Mouse (Mus musculus) stomach, embryonic 15.5 days (tissue): Measurements from ENCODE around the gene Sympk. TPM values are rescaled to one million over a fixed set of nuclear protein-coding genes. Genes with fewer than 3 reads are reported as not detected.
A peak's percentile ranks its signal among the peaks of the same experiment; 100 is the strongest.

Experiments
- ATAC-seq: fragments of 200-750 bp; cut with Nextera tagmentation; 2 replicates; pipeline ENCODE4 v1.8.0; 2017; ENCODE audit warnings: low read depth, moderate number of reproducible peaks, moderate TSS enrichment; ENCODE audit not compliant: insufficient read depth, low FRiP score
- H3K27ac ChIP-seq: fragments of 300-500 bp; sonication (generic); 2 replicates; pipeline ENCODE4 v1.5.1; 2015; ENCODE audit warnings: mild to moderate bottlenecking, inconsistent platforms
- H3K27me3 ChIP-seq: fragments of 300-500 bp; sonication (generic); replicated peaks from 2 replicates; pipeline ENCODE4 v1.6.1; 2015; ENCODE audit warnings: inconsistent platforms
- H3K36me3 ChIP-seq: fragments of 300-500 bp; sonication (generic); 2 replicates; pipeline ENCODE4 v1.6.1; 2015; ENCODE audit warnings: inconsistent platforms
- H3K4me1 ChIP-seq: fragments of 300-500 bp; sonication (generic); 2 replicates; pipeline ENCODE4 v1.6.1; 2015; ENCODE audit warnings: inconsistent platforms
- H3K4me2 ChIP-seq: fragments of 300-500 bp; sonication (generic); 2 replicates; pipeline ENCODE4 v1.6.1; 2015; ENCODE audit warnings: mild to moderate bottlenecking, inconsistent platforms
- H3K4me3 ChIP-seq: fragments of 300-500 bp; sonication (generic); replicated peaks from 2 replicates; pipeline ENCODE4 v1.5.1; 2015; ENCODE audit warnings: inconsistent platforms
- H3K9ac ChIP-seq: fragments of 300-500 bp; sonication (generic); 2 replicates; pipeline ENCODE4 v1.6.1; 2015; ENCODE audit warnings: inconsistent platforms
- H3K9me3 ChIP-seq: fragments of 300-500 bp; sonication (generic); 2 replicates; pipeline ENCODE4 v1.6.1; 2016; ENCODE audit warnings: inconsistent platforms
- WGBS: fragments of 180-500 bp; shearing (Covaris S2); methylation state at CpG from one replicate; pipeline ENCODE4 v1.1.7; 2015; 5-methylcytosine and 5-hydroxymethylcytosine counted together
- polyA plus RNA-seq: library from polyadenylated mRNA; unstranded; fragments of >200 nt; fragmentation: Nextera tagmentation; extraction: Ambion mirVana; gene quantifications from 2 replicates; pipeline ENCODE4 v1.2.1, GENCODE M21; 2015

The Sympk gene
- polyA plus RNA-seq, 1 experiment from 2014 or later, result 28.1 TPM

DNA sequence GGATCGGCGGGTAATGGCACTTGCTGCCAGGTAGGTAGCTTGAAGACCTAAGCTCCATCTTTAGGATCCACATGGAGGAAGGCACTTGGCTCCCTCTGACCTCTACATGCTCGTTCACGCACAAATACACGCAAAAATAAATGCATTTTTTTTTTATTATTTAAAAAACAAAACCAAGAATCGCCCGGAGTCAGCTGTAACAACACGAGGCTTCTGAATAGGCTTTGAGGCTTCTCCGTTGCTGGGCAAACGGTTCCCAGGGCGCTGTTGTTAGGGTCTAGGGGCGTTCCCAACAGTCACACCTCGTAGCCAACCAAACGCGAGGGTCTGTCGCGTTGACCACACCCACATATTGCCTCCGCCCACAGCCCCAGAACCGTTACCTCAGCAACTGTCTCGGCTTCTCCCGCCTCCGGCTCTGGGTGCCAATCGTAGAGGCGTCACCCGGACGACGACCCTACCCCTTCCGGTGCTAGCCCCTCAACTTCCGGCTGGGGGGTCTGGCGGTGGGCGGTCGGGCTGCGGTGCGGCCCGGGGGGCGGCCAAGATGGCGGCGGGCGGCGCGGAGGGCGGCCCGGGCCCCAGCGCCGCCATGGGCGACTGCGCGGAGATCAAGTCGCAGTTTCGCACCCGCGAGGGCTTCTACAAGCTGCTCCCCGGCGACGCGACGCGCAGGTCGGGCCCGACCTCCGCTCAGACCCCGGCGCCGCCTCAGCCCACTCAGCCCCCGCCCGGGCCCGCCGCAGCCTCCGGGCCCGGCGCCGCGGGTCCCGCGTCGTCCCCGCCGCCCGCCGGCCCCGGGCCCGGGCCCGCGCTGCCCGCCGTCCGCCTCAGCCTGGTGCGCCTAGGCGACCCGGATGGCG lies 51.8 kb downstream of the Sympk start, which contains the start of gene Dmwd:
Dmwd (plus strand) TSS at position 505 of the 863 bp plus-strand sequence.
- peak within 1 kb of the TSS; percentile 93 for H3K9ac ChIP-seq
- 1% methylated on average over 83 of the region's 91 CpGs for WGBS
- no peaks in the 10 kb centered on the region for H3K9me3 ChIP-seq
- peaks cover 20% of the 10 kb centered on the region for H3K4me1 ChIP-seq
- peak within 1 kb of the TSS; percentile 80 for H3K4me2 ChIP-seq
- H3K4me3 ChIP-seq, result peak within 1 kb of the TSS; percentile 66
- H3K27ac ChIP-seq, result peak within 1 kb of the TSS; percentile 73
- peak; percentile 96 for ATAC-seq
- no peaks in the 10 kb centered on the region for H3K27me3 ChIP-seq
- H3K36me3 ChIP-seq, result peaks cover 26% of the 10 kb centered on the region

DNA sequence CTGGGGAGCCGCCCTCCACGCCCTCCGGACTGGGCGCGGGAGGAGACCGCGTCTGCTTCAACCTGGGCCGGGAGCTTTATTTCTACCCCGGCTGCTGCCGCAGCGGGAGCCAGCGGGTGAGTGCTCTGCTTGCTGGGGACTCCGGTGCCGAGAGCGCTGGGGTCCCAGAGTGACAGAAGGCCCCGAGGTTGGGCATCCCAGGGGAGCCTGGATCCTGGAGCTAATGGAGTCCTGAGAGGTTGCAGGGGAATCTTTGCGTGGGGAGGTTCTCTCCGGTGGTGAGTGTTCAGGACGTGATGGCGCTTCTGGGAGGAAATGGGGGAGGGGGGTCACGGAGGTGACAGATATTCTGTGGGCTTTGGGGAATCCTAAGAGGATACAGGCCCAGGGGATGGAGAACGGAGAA lies 52.4 kb downstream of the Sympk start:
- ATAC-seq, result 0 out of 2 replicates have a peak, but pooled peaks have one; percentile 10
- Histone ChIP-seq H3K36me3 (peaks cover 33% of the 10 kb centered on the region), H3K4me1 (peaks cover 22% of the 10 kb centered on the region), H3K4me2 (peak overlapping the region; percentile 80), H3K27me3 (no peaks in the 10 kb centered on the region), H3K9me3 (no peaks in the 10 kb centered on the region), H3K4me3 (peak overlapping the region; percentile 66), H3K27ac (peak overlapping the region; percentile 73), H3K9ac (peak overlapping the region; percentile 93)
- under 1% methylated on average over 22 of the region's 22 CpGs for WGBS

DNA sequence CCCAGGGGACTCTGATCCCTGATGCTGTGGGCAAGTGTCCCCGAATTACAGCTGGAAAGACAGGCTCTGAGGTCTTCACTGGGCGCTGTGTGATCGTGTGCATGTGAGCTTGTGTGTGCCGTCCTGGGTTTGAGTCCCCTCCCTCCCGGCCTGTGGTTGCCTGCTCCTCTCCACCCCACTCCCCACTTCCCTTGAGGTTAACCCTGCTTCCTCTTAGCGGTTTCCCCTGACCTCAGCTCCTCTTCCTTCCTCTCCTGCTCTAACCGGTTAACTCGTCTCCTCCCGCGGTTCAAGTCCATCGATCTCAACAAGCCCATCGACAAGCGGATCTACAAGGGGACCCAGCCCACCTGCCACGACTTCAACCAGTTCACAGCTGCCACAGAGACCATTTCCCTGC lies 53.6 kb downstream of the Sympk start:
- Histone ChIP-seq H3K27me3 (no peaks in the 10 kb centered on the region), H3K4me3 (peak overlapping the region; percentile 66; the same call in 1 of the 2 replicates), H3K36me3 (peaks cover 37% of the 10 kb centered on the region), H3K9me3 (no peaks in the 10 kb centered on the region), H3K27ac (no peak overlapping the region), H3K9ac (no peak overlapping the region), H3K4me2 (peak overlapping the region; percentile 80), H3K4me1 (peaks cover 34% of the 10 kb centered on the region)
- ATAC-seq, result no peak
- WGBS, result 70% methylated on average over 14 of the region's 14 CpGs

DNA sequence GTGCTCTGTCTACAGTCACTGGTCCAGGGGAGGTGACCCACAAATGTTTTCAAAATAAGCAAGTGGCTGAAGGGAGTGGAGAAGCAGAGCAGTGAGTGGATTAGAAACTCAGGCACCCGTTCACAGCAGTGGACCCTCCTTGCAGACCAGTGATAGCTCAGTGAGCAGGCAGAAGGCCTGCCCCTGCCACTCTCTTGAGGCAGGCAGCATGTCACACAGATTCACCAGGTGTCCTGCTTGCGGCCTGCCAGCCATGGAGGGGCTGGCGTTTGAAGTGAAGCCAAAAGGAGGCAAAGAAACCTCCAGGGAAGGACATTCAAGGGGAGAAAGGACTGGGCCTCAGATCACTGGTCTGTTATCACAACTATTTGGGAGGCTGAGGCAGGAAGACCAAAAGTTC lies 54.6 kb downstream of the Sympk start:
- Histone ChIP-seq H3K4me1 (peaks cover 44% of the 10 kb centered on the region), H3K4me3 (no peak overlapping the region), H3K27ac (no peak overlapping the region), H3K36me3 (peaks cover 37% of the 10 kb centered on the region), H3K9ac (no peak overlapping the region), H3K4me2 (no peak overlapping the region), H3K27me3 (no peaks in the 10 kb centered on the region), H3K9me3 (no peaks in the 10 kb centered on the region)
- no peak for ATAC-seq
- WGBS, result 81% methylated on average over 3 of the region's 3 CpGs

DNA sequence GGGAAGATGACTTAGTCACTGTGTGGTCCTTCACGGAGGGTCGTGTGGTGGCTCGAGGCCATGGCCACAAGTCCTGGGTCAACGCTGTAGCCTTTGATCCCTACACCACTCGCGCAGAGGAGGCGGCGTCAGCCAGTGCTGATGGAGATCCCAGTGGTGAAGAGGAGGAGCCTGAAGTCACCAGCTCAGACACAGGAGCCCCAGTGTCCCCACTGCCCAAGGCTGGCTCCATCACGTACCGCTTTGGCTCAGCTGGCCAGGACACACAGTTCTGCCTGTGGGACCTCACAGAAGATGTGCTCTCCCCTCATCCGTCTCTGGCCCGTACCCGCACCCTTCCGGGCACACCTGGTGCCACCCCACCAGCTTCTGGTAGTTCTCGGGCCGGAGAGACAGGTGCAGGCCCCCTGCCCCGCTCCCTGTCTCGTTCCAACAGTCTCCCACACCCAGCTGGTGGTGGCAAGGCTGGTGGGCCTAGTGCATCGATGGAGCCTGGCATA lies 56.3 kb downstream of the Sympk start:
- no peaks in the 10 kb centered on the region for H3K9me3 ChIP-seq
- peaks cover 58% of the 10 kb centered on the region for H3K4me1 ChIP-seq
- H3K27me3 ChIP-seq, result no peaks in the 10 kb centered on the region
- peaks cover 37% of the 10 kb centered on the region for H3K36me3 ChIP-seq
- no peak overlapping the region for H3K4me2 ChIP-seq
- 81% methylated on average over 19 of the region's 19 CpGs for WGBS
- H3K27ac ChIP-seq, result no peak overlapping the region
- no peak overlapping the region for H3K9ac ChIP-seq
- ATAC-seq, result no peak
- no peak overlapping the region for H3K4me3 ChIP-seq

DNA sequence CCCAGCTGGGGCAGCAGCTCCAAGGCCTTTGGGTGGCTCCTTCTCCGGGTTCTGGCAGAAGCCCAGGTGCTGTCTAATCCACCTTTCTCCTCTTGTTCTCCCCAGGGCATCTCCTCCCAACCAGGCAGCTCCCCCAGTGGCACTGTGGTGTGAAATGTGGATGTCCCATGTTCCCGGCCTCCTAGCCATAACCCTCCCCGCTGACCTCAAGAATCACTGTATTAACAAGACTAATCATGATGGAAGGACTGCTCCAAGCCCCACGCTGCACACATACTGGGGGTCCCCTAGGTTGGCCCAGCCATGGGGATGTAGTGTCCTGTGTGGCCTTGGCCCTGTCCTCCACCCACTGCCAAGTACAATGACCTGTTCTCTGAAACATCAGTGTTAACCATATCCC lies 58.0 kb downstream of the Sympk start:
- 75% methylated on average over 4 of the region's 4 CpGs for WGBS
- peaks cover 37% of the 10 kb centered on the region for H3K36me3 ChIP-seq
- H3K4me2 ChIP-seq, result no peak overlapping the region
- no peak overlapping the region for H3K9ac ChIP-seq
- 0 out of 2 replicates have a peak overlapping the region, but pooled peaks have one; percentile 42 for H3K27ac ChIP-seq
- no peaks in the 10 kb centered on the region for H3K9me3 ChIP-seq
- no peak overlapping the region for H3K4me3 ChIP-seq
- no peak for ATAC-seq
- no peaks in the 10 kb centered on the region for H3K27me3 ChIP-seq
- H3K4me1 ChIP-seq, result peaks cover 61% of the 10 kb centered on the region

DNA sequence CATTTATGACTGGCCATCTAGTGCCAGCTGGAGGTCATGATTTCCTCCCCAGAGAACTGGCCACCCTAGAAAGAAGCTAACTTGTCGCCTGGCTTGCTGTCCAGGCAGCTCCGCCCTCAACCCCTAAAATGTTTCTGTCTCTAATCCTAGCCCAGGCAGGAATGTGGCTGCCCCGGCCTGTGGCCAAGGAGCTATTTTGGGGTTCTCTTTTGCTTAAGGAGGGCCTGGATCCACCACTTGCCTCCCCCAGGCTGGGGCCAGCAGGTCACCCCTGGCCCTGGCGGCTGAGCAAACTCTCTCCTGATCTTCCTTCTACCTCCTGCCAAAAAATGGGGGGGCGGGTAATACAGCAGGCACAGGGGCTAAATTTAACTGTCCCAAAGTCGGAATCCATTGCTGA lies 58.9 kb downstream of the Sympk start:
- Histone ChIP-seq H3K27ac (peak overlapping the region; percentile 42; the same call in 1 of the 2 replicates), H3K36me3 (peaks cover 37% of the 10 kb centered on the region), H3K9ac (peak overlapping the region; percentile 5; the same call in 1 of the 2 replicates), H3K4me1 (peaks cover 52% of the 10 kb centered on the region), H3K4me2 (peak overlapping the region; percentile 53), H3K4me3 (peak overlapping the region; percentile 42; the same call in 1 of the 2 replicates), H3K27me3 (no peaks in the 10 kb centered on the region), H3K9me3 (no peaks in the 10 kb centered on the region)
- WGBS, result 37% methylated on average over 6 of the region's 6 CpGs
- no peak for ATAC-seq

DNA sequence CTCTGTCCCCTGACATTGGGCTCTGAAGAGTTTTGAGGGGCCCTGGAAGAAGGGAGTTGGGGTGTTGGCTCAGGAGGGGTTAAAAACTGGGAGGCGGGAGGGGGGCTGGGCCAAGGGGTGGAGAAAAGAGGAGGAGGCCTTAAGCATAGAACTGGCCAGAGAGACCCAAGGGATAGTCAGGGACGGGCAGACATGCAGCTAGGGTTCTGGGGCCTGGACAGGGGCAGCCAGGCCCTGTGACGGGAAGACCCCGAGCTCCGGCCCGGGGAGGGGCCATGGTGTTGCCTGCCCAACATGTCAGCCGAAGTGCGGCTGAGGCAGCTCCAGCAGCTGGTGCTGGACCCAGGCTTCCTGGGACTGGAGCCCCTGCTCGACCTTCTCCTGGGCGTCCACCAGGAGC lies 59.5 kb downstream of the Sympk start, which contains the start of gene Dmpk:
Dmpk (plus strand) TSS at position 149 of the 400 bp plus-strand sequence.
- H3K9ac ChIP-seq, result peak within 1 kb of the TSS; percentile 38
- peak within 1 kb of the TSS; percentile 42 for H3K4me3 ChIP-seq
- peaks cover 31% of the 10 kb centered on the region for H3K36me3 ChIP-seq
- peak within 1 kb of the TSS; percentile 53 for H3K4me2 ChIP-seq
- no peaks in the 10 kb centered on the region for H3K27me3 ChIP-seq
- no peaks in the 10 kb centered on the region for H3K9me3 ChIP-seq
- 25% methylated on average over 10 of the region's 10 CpGs for WGBS
- ATAC-seq, result peak; percentile 61; the same call in 1 of the 2 replicates
- H3K4me1 ChIP-seq, result peaks cover 51% of the 10 kb centered on the region
- peak within 1 kb of the TSS; percentile 60 for H3K27ac ChIP-seq

DNA sequence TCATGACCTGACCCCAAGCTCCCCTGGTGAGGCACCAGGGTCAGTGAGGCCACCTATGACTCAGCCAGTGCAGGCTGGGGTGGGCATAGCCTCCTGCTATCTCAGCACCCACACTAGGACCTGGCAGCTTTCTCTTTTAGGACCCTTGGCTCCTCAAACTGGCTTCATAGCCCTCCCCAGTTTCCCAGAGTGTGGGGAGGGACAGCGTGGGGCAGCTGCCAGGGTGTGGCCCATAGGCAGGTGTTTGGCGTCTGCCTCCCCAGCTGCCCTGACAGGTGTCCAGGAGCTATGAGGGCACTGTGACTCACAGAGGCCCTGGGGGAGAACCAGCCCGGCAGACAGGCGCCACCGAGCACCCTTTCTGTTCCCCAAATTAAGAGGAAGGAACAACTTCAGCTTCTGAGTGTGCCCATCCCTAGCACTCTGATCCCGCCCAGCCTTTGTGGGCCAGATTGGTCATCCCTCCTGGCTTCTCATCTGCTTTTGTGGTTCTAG lies 60.1 kb downstream of the Sympk start:
- ATAC-seq, result no peak
- Histone ChIP-seq H3K36me3 (peaks cover 26% of the 10 kb centered on the region), H3K4me2 (peak overlapping the region; percentile 53), H3K4me1 (peaks cover 51% of the 10 kb centered on the region), H3K9me3 (no peaks in the 10 kb centered on the region), H3K27ac (peak overlapping the region; percentile 60), H3K4me3 (peak overlapping the region; percentile 42), H3K27me3 (no peaks in the 10 kb centered on the region), H3K9ac (peak overlapping the region; percentile 38; the same call in 1 of the 2 replicates)
- 53% methylated on average over 6 of the region's 6 CpGs for WGBS

DNA sequence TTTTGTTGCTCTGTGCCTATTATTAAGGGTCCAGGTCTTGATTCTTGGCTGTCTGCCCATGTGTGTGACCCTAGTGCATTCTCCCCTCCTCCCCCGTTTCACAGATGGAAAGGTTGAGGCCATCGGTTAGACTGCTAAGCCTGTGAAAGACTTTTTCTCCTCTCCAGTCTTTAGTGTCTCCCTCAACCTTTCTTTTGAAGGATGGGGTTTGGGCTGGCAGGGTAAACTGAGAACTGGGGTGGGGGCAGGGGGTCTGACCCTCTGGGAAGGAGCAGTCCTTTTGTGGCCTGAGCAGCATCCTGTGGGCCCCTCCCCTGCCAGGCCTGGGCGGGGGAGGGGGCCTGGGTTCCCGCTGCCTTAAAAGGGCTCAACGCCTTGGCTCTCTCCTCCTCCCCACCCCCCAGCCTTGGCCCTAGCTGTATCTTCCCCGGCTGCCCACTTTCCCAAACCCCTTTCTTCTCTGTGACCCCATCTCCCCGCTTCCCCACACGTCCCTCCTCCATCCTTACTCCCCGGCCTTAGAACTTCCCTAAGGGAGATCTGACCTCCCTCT lies 60.8 kb downstream of the Sympk start:
- no peak for ATAC-seq
- H3K4me2 ChIP-seq, result peak overlapping the region; percentile 53
- 0 out of 2 replicates have a peak overlapping the region, but pooled peaks have one; percentile 9 for H3K9ac ChIP-seq
- H3K9me3 ChIP-seq, result no peaks in the 10 kb centered on the region
- H3K36me3 ChIP-seq, result peaks cover 22% of the 10 kb centered on the region
- peak overlapping the region; percentile 60 for H3K27ac ChIP-seq
- H3K27me3 ChIP-seq, result no peaks in the 10 kb centered on the region
- H3K4me1 ChIP-seq, result peaks cover 51% of the 10 kb centered on the region
- WGBS, result 22% methylated on average over 9 of the region's 9 CpGs
- H3K4me3 ChIP-seq, result peak overlapping the region; percentile 42

DNA sequence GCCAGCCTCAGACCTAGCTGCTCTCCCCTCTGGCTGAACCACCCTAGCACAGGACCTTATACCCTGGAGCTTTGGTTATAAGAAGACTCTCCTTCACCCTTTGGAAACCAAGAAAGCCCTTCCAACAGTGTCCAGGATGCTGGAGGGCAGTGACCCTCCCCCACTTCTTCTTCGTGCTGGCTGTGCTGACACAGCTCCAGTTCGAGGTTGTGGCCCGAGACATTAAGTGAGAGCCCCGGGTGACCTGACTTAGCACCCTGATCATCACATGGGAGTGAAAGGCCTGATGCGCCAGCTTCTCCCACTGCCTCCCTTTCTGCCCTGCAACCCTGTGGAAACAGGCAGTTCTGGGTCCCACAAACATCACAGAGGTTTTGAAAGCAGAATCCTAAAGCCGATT lies 61.3 kb downstream of the Sympk start:
- 11% methylated on average over 6 of the region's 6 CpGs for WGBS
- H3K27ac ChIP-seq, result peak overlapping the region; percentile 60
- H3K4me2 ChIP-seq, result peak overlapping the region; percentile 53
- H3K36me3 ChIP-seq, result peaks cover 17% of the 10 kb centered on the region
- H3K4me1 ChIP-seq, result peaks cover 51% of the 10 kb centered on the region
- H3K9ac ChIP-seq, result no peak overlapping the region
- no peak for ATAC-seq
- peak overlapping the region; percentile 42 for H3K4me3 ChIP-seq
- H3K27me3 ChIP-seq, result no peaks in the 10 kb centered on the region
- no peaks in the 10 kb centered on the region for H3K9me3 ChIP-seq
